Mouse (Mus musculus) kidney, adult 2 months (tissue): ENCODE data around the gene Dnah14.

Source experiments
- CTCF ChIP-seq: fragments of 200-500 bp; conservative IDR thresholded peaks from 2 replicates; pipeline ENCODE4 v1.5.1; 2011; ENCODE audit warnings: low read depth, mild to moderate bottlenecking, control low read depth, low read length, moderate library complexity, mixed read lengths; ENCODE audit not compliant: insufficient read depth, insufficient read length
- POLR2A ChIP-seq: fragments of 200-500 bp; IDR thresholded peaks from one replicate; pipeline ENCODE4 v1.6.1; 2011; ENCODE audit warnings: low read depth, low read length, control low read depth

GRCm38 (mm10) chr1:181647467-181647866, 71.1 kb downstream of the Dnah14 start:
- TF ChIP-seq POLR2A (no peak), CTCF (no peak)
